Mouse (Mus musculus) ES-E14 (cell line): Measurements from ENCODE around the gene Paqr4.

Experiments used
- CHD2 ChIP-seq: IDR thresholded peaks from 2 replicates; pipeline ENCODE4 v1.6.1; 2014; ENCODE audit warnings: mild to moderate bottlenecking, low read depth, low read length, inconsistent platforms
- ZC3H11A ChIP-seq: IDR thresholded peaks from 2 replicates; pipeline ENCODE4 v1.6.1; 2012; ENCODE audit warnings: low read depth, mild to moderate bottlenecking, inconsistent platforms, low read length, borderline replicate concordance

GRCm38 (mm10) chr17:23725999-23726757, 14.5 kb downstream of the Paqr4 start, which contains the start of gene Pkmyt1:
- no peak for TF ChIP-seq ZC3H11A
- TF ChIP-seq CHD2 = no peak
